Mouse (Mus musculus) MEL (cell line): ENCODE results near the gene Atp12a.

Source experiments
- BHLHE40 ChIP-seq: IDR thresholded peaks from 2 replicates; pipeline ENCODE4 v1.6.1; 2012; ENCODE audit warnings: low read depth, mild to moderate bottlenecking, inconsistent platforms, low read length, improper control_type of control experiment, borderline replicate concordance
- CHD2 ChIP-seq: IDR thresholded peaks from 2 replicates; pipeline ENCODE4 v1.6.1; 2011; ENCODE audit warnings: low read length, improper control_type of control experiment
- CTCF ChIP-seq, 3 experiments: IDR thresholded peaks in 2 of 3; conservative IDR thresholded peaks in 1 of 3; 2 replicates each; pipeline ENCODE4 v1.5.1; 2011 to 2012; ENCODE audit warnings: low read length in 3 of 3, low read depth in 2 of 3, mild to moderate bottlenecking in 2 of 3, improper control_type of control experiment in 1 of 3, inconsistent platforms in 1 of 3, mixed read lengths in 1 of 3, moderate library complexity in 1 of 3; ENCODE audit not compliant: control insufficient read depth in 1 of 3, insufficient read depth in 1 of 3, poor library complexity in 1 of 3, severe bottlenecking in 1 of 3
- E2F4 ChIP-seq: IDR thresholded peaks from 2 replicates; pipeline ENCODE4 v1.6.1; 2011; ENCODE audit warnings: low read depth, low read length, improper control_type of control experiment, borderline replicate concordance
- MAFK ChIP-seq: IDR thresholded peaks from 2 replicates; pipeline ENCODE4 v1.6.1; 2011; ENCODE audit warnings: low read depth, mild to moderate bottlenecking, low read length, improper control_type of control experiment, borderline replicate concordance
- MEF2A ChIP-seq: IDR thresholded peaks from 2 replicates; pipeline ENCODE4 v1.6.1; 2014; ENCODE audit warnings: low read depth, mild to moderate bottlenecking, inconsistent platforms, low read length, improper control_type of control experiment; ENCODE audit not compliant: poor library complexity, insufficient replicate concordance, severe bottlenecking; ENCODE audit errors: extremely low read depth
- MYC ChIP-seq: IDR thresholded peaks from 2 replicates; pipeline ENCODE4 v1.6.1; 2011; ENCODE audit warnings: low read depth, mild to moderate bottlenecking, low read length, improper control_type of control experiment, moderate library complexity
- NELFE ChIP-seq: IDR thresholded peaks from 2 replicates; pipeline ENCODE4 v1.6.1; 2011; ENCODE audit warnings: low read depth, low read length, improper control_type of control experiment
- POLR2A ChIP-seq, 2 experiments: IDR thresholded peaks; 2 replicates each; pipeline ENCODE4 v1.6.1; 2011 to 2012; ENCODE audit warnings: low read length in 2 of 2, mild to moderate bottlenecking in 2 of 2, control low read depth in 1 of 2, improper control_type of control experiment in 1 of 2, low read depth in 1 of 2, moderate library complexity in 1 of 2; ENCODE audit not compliant: control insufficient read depth in 1 of 2, insufficient read depth in 1 of 2, poor library complexity in 1 of 2
- POLR2AphosphoS2 ChIP-seq: IDR thresholded peaks from 2 replicates; pipeline ENCODE4 v1.6.1; 2011; ENCODE audit warnings: low read length, improper control_type of control experiment
- RCOR1 ChIP-seq: IDR thresholded peaks from 2 replicates; pipeline ENCODE4 v1.6.1; 2012; ENCODE audit warnings: low read depth, mild to moderate bottlenecking, inconsistent platforms, low read length, improper control_type of control experiment
- SIN3A ChIP-seq: IDR thresholded peaks from 2 replicates; pipeline ENCODE4 v1.6.1; 2012; ENCODE audit warnings: low read length, improper control_type of control experiment, inconsistent platforms
- TBP ChIP-seq: IDR thresholded peaks from 2 replicates; pipeline ENCODE4 v1.8.0; 2011; ENCODE audit warnings: low read depth, low read length, improper control_type of control experiment
- USF1 ChIP-seq: IDR thresholded peaks from 2 replicates; pipeline ENCODE4 v1.6.1; 2014; ENCODE audit warnings: low read depth, mild to moderate bottlenecking, inconsistent platforms, low read length, improper control_type of control experiment, moderate library complexity

DNA sequence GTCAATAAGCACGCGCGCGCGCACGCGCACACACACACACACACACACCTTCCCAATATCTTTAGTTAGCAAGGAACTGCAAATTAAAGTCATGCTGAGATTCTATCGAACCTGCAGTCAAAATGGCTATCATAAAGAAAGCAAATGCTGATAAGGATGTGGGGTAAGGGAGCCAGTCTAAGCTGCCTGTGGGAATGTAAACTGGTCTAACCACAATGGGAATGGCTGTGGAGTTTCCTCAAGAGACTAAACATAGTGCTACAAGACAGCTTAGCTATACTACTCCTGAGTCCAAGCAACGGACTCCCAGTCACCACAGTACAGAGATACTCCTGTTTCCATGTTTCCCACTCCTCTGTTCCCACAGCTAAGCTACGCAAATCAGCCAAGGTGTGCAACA, 28.8 kb upstream of the Atp12a start:
- TF ChIP-seq SIN3A (no peak), MAFK (no peak), NELFE (no peak), CTCF (IDR thresholded peaks at IDR 0.05 in 2 of 3, conservative IDR thresholded peaks at IDR 0.05 in 1 of 3; ENCODE audit: control insufficient read depth in 1 of 3, insufficient read depth in 1 of 3, low read depth in 2 of 3, low read length in 3 of 3, poor library complexity in 1 of 3, severe bottlenecking in 1 of 3) (no peak), MEF2A (no peak), POLR2A (IDR thresholded peaks at IDR 0.05; ENCODE audit: control insufficient read depth in 1 of 2, insufficient read depth in 1 of 2, low read depth in 1 of 2, low read length in 2 of 2, poor library complexity in 1 of 2) (no peak), USF1 (no peak), MYC (no peak), RCOR1 (no peak), E2F4 (no peak), POLR2AphosphoS2 (no peak), BHLHE40 (no peak), TBP (no peak), CHD2 (no peak)
